Mouse (Mus musculus) effector memory CD4-positive, alpha-beta T cell, adult 7 months (primary cell): ENCODE results near the gene Ggnbp2. TPM values are rescaled to one million over a fixed set of nuclear protein-coding genes. Genes with fewer than 3 reads are reported as not detected.

Experiments
- polyA plus RNA-seq: library from polyadenylated mRNA; unstranded; fragments of 100-300 nt; shearing (Covaris generic); gene quantifications from one replicate; pipeline ENCODE4 v1.2.1, GENCODE M21; 2017

Ggnbp2 gene
- 125 TPM for polyA plus RNA-seq

GRCm38 (mm10) chr11:84870337-84871043 is at the start of gene Ggnbp2:
Gene Ggnbp2 (minus strand): TSS chr11:84870817.

DNA sequence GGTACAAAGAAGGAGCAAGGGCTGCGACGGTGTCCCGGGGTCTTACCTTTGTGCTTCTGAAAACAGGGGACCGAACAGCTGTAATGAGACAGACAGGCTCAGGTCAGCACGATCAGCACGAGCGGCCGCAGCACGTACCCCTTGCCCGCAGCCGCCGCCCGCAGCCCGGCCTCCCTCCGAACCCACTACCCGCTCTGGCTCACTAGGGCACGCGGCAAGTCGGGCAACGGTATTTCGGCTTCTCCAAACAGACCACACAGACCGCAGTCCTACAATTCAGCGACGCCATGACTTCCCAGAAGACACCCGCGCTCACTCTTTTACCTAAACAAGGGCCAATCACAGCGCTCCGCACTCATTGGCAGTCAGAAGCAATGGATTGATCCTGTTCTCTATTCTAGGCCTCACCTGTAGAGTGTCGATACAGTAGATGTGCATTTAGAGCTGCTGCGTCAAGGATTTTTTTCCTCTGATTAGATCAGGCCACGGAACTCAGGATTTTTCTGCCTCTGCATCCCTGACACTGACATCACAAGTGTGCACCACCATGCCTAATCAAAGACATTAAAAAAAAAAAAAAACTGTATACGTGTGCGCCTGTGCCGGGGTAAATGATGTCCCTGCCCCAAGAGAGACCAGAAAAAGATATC is 45.6 kb upstream of the Ggnbp2 start, which contains the start of gene Znhit3:
Znhit3 (minus strand) TSS at position 314 of the 650 bp plus-strand sequence.

DNA sequence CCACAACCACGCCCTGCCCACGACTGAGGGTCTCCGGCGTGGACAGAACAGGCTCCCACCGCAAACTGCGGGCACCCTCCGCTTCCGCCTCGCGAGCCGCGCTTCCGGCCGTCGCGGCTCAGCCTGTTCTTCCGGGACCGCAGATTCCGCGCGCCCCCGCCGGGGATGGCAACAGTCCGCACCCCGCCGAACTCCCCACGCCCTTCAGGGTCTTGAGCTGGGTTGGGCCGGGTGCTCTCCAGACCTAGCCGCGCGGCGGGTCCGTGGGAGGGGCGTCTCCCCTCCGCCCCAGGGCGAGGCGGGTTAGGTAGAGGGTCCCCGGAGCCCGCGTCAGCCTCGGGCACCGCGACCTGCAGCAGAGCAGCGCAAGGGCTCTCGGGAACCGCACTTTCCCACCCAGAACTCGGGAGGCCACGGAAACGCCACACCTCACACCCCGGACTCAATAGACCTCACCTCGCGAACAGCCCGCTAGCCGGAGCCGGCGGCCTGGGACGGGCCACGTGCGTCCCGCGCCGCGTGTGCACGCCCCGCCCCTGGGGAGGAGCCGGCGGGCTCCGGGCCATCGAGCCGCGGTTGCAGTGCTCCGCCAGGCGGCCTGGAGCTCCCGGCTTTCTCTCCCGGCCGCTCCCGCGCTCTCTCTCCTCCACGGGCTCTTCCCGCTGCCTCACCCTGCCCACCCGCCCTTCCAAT is 9.3 kb upstream of the Ggnbp2 start, which contains the start of the genes Myo19 and Pigw:
Myo19 (plus strand) TSS at position 377 of the 693 bp plus-strand sequence.
Pigw (minus strand) TSS at position 514 of the 693 bp plus-strand sequence.

DNA sequence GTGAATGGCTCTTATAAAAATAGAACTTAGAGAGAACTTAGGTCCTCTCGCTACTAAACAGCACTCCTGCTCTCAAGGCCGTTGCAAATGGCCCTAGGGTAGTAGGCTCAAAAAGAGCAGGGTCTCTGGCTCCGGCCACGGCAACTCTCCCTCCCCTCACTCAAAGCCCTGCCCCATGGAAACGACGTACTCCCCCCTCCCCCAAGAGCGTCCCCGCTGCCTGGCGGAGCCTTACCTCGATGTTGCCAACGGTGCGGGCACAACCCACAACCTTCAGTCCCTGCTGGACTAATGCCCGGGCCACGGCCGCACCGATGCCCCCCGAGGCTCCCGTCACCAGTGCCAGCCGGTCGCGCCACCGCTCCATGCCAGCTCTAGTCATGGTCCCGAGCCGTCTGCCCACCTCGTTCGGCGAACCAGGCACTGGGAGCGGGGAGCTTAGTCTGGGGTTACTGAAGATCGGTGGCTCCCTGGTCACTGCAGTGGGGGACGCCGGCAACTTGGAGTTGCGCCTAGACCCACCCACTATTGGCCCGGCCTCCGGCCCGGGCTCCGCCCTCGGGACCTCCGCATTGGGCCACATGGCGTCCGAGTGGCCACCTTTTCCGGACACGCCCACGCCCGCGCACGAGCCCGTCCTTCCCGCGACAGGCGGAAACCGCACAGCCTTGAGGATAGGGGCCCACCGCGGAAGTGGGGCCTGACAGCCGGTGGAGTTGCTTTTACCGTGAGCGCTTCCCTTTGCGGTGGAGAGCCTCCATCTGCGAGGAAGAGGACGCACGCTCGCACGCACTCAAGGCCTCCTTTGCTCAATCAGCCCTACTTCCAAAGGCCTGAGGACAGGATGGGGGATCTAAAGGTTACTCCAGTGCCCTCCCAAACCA is 41.9 kb downstream of the Ggnbp2 start, which contains the start of gene Dhrs11:
Dhrs11 (minus strand) TSS at position 479 of the 884 bp plus-strand sequence.

DNA sequence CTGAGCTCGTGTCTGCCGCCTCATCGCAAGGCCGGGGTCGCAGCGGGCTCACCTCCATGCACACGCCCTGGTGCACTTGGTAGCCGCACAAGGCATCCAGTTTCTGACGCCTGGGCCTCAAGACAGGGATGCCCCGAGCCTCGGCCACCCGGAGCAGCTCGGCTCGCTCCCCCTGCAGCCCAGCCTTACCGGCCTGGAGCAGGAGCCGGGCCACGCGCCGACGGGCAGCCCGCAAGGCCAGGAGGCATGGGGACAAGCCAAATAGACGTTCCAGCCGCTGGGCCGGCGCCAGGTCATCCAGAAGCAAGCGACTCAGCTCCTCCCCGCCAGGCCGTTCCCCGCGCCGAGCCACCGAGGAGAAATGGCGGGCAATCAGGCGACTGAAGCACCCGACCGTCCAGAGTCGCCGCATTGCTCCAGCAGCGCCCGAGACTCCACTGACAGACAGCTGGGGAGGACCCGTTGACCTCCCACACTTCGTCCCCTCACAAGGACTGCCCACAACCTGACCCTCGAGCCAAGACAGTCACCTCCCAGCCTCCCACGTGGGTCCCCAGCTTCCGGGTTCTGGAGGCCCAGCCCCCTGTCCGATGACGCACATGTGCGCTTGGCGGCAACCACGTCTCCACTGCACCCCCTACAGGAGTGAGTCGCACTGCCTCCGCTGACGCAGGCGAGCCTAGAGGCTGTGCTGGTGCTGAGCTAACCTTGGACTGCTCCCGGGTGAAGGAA is 51.5 kb downstream of the Ggnbp2 start, which contains the start of gene Mrm1:
Mrm1 (minus strand) TSS at position 555 of the 732 bp plus-strand sequence.

Other genes with a start within 250 kb of the Ggnbp2 start
- gene Mrm1, start 51.3 kb downstream of the Ggnbp2 start, polyA plus RNA-seq, result 28.7 TPM
- 22.5 TPM for gene Dhrs11, start 41.8 kb downstream of the Ggnbp2 start, polyA plus RNA-seq
- 2.2 TPM for gene Myo19, start 9.3 kb upstream of the Ggnbp2 start, polyA plus RNA-seq
- 3.2 TPM for gene Pigw, start 9.5 kb upstream of the Ggnbp2 start, polyA plus RNA-seq
- gene Znhit3, start 45.5 kb upstream of the Ggnbp2 start, polyA plus RNA-seq, result 34.5 TPM
- not detected for gene Car4, start 87.0 kb upstream of the Ggnbp2 start, polyA plus RNA-seq